Mouse (Mus musculus) testis, adult 2 months (tissue): Measurements from ENCODE around the gene Dgkd.

ENCODE experiments used
- CTCF ChIP-seq: fragments of 200-500 bp; IDR thresholded peaks from 2 replicates; pipeline ENCODE4 v1.5.1; 2012; ENCODE audit warnings: low read depth, mild to moderate bottlenecking, inconsistent platforms, low read length, moderate library complexity; ENCODE audit not compliant: control insufficient read depth, insufficient read depth, insufficient replicate concordance
- POLR2A ChIP-seq: fragments of 200-500 bp; IDR thresholded peaks from 2 replicates; pipeline ENCODE4 v1.6.1; 2012; ENCODE audit warnings: low read depth, mild to moderate bottlenecking, inconsistent platforms, low read length, moderate library complexity; ENCODE audit not compliant: control insufficient read depth

DNA sequence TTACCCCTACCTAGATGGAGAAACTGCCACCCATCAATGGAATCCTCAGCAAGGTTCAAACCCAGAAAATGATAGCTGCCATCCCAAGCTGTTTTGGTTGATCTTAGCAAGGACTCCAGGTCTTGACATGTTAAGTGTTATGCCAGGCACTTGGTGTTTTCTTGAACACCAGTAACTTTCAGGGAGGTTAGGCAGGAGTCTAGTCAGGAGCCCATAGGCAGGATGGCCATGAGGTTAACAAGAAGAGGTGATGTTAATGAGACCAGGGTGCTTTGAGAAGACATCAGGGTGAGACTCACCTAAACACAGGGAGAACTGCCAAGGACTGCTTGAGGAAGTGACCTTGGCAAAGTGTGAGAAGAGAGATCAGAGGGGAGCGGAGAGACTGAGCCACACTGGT, 4.9 kb downstream of the Dgkd start:
- TF ChIP-seq CTCF (no peak), POLR2A (no peak)
